ENCODE assay signal across 13 mouse cellular contexts in genomic region chr15:6579194-6579768, GRCm38 (mm10). TPM values are rescaled to one million over a fixed set of nuclear protein-coding genes. Genes with fewer than 3 reads are reported as not detected.
DNase-seq lines count a peak whose midpoint lies in the region; ATAC-seq lines count a peak whose summit lies in the region.
"Had no signal": no experiment of that assay in that cellular context is flagged by ENCODE, and none has a peak within 500 bp of the region (broad histone marks: within the 10 kb centered on the region; RNA-seq: fewer than 3 reads in every experiment).

No protein-coding gene starts in this region.

- H3K4me3 ChIP-seq in heart, embryonic 12.5 days, result no peak overlapping the region
- H3K4me3 ChIP-seq in liver, embryonic 12.5 days, result no peak overlapping the region
- H3K4me3 ChIP-seq: forebrain, embryonic 10.5 days; neural tube, embryonic 13.5 days had no signal

- no peak overlapping the region for H3K27ac ChIP-seq in heart, embryonic 12.5 days (ENCODE audit: poor library complexity, severe bottlenecking)
- H3K27ac ChIP-seq in liver, embryonic 12.5 days, result no peak overlapping the region
- H3K27ac ChIP-seq: forebrain, embryonic 10.5 days; hindbrain, embryonic 14.5 days; neural tube, embryonic 13.5 days had no signal

- peak overlapping the region; percentile 16; the same call in 1 of the 2 replicates for H3K4me2 ChIP-seq in heart, embryonic 12.5 days
- H3K4me2 ChIP-seq in liver, embryonic 12.5 days, result peak overlapping the region; percentile 38
- H3K4me2 ChIP-seq: hindbrain, embryonic 14.5 days; neural tube, embryonic 13.5 days had no signal

- intact Hi-C loops in gastrocnemius, postnatal 36 days (cut with DNase I), result no loop called here

- ATAC-seq in heart, embryonic 12.5 days (ENCODE audit: insufficient number of reproducible peaks, low FRiP score), result no peak
- ATAC-seq in liver, embryonic 12.5 days, result no peak

- DNase-seq in heart, adult 18-20 months, result no peak
- DNase-seq in thymus, postnatal 0 days (ENCODE audit: low spot score), result peak; percentile 42
- no peak for DNase-seq in thymus, postnatal 14 days
- peak; percentile 57 for DNase-seq in thymus, postnatal 4 days
- no peak for DNase-seq in cerebellum, adult 8-10 months
- no peak for DNase-seq in gastrocnemius, postnatal 36 days
- DNase-seq: cerebellum, adult 9-11 months; spleen, adult 18-20 months had no signal

- WGBS in heart, embryonic 12.5 days, result 57% methylated on average over 15 of the region's 15 CpGs
- WGBS in liver, embryonic 12.5 days (ENCODE audit: insufficient replicate concordance), result 42% methylated on average over 15 of the region's 15 CpGs

- peaks cover 2% of the 10 kb centered on the region for H3K4me1 ChIP-seq in heart, embryonic 12.5 days (replicated peaks)
- H3K4me1 ChIP-seq in liver, embryonic 12.5 days, result peaks cover 25% of the 10 kb centered on the region
- H3K4me1 ChIP-seq: neural tube, embryonic 13.5 days had no signal

- H3K9me3 ChIP-seq in heart, embryonic 12.5 days (replicated peaks), result no peaks in the 10 kb centered on the region
- no peaks in the 10 kb centered on the region for H3K9me3 ChIP-seq in liver, embryonic 12.5 days (replicated peaks)
- H3K9me3 ChIP-seq: forebrain, embryonic 10.5 days; neural tube, embryonic 13.5 days had no signal

- no peak overlapping the region for H3K9ac ChIP-seq in heart, embryonic 12.5 days
- H3K9ac ChIP-seq in liver, embryonic 12.5 days, result no peak overlapping the region
- H3K9ac ChIP-seq: hindbrain, embryonic 14.5 days; neural tube, embryonic 13.5 days had no signal

- H3K36me3 ChIP-seq in heart, embryonic 12.5 days, result no peaks in the 10 kb centered on the region
- peaks cover 4% of the 10 kb centered on the region; the same call in 1 of the 2 replicates for H3K36me3 ChIP-seq in liver, embryonic 12.5 days
- H3K36me3 ChIP-seq: forebrain, embryonic 10.5 days; neural tube, embryonic 13.5 days had no signal

- no peaks in the 10 kb centered on the region for H3K27me3 ChIP-seq in heart, embryonic 12.5 days (replicated peaks)
- H3K27me3 ChIP-seq in liver, embryonic 12.5 days (replicated peaks), result no peaks in the 10 kb centered on the region
- H3K27me3 ChIP-seq: neural tube, embryonic 13.5 days had no signal

RNA-seq across cellular contexts. Expression of gene Fyb, which starts 56.6 kb away (rescaled TPM):
- polyA plus RNA-seq in heart, embryonic 12.5 days (2016; fragmentation: Nextera tagmentation; extraction: Ambion mirVana), result 4.3 and 7.0 TPM in 2 replicates
- 10 to 100 TPM; 19.8 to 34.3 TPM for total RNA-seq in heart, adult 18-20 months (2021)
- polyA plus RNA-seq in thymus, postnatal 0 days (2015; fragmentation: Nextera tagmentation; extraction: Ambion mirVana), result 209 and 242 TPM in 2 replicates
- 32.2 and 36.7 TPM in 2 replicates for polyA plus RNA-seq in liver, embryonic 12.5 days (2016; fragmentation: Nextera tagmentation; extraction: Ambion mirVana)
- 1 to 10 TPM; 3.8 TPM for total RNA-seq in gastrocnemius, postnatal 36 days (2021)

Comparison
In these comparisons a context has a peak if more than half of its experiments do, and no peak if none do; other contexts are left out.
1. DNase-seq: peak in thymus, postnatal 0 days (single experiment) and thymus, postnatal 4 days (single experiment); none in heart, adult 18-20 months (0 of 2), thymus, postnatal 14 days (single experiment), cerebellum, adult 8-10 months (single experiment) and gastrocnemius, postnatal 36 days (0 of 2).